Mouse (Mus musculus) myocyte (in vitro differentiated cells): Measurements from ENCODE around the gene Fbrs.

Source experiments
- CEBPB ChIP-seq: IDR thresholded peaks from 2 replicates; pipeline ENCODE4 v1.6.1; 2011; ENCODE audit warnings: mild to moderate bottlenecking, moderate library complexity; ENCODE audit not compliant: poor library complexity, insufficient read depth, severe bottlenecking
- POLR2A ChIP-seq: IDR thresholded peaks from one replicate; pipeline ENCODE4 v1.6.1; 2011; ENCODE audit warnings: low read depth, mild to moderate bottlenecking, control low read depth, moderate library complexity; ENCODE audit not compliant: insufficient read length
- TCF12 ChIP-seq: IDR thresholded peaks from one replicate; pipeline ENCODE4 v1.6.1; 2011; ENCODE audit warnings: mild to moderate bottlenecking, control low read depth; ENCODE audit not compliant: poor library complexity, insufficient read depth, severe bottlenecking
- USF1 ChIP-seq: IDR thresholded peaks from one replicate; pipeline ENCODE4 v1.6.1; 2011; ENCODE audit warnings: low read depth, mild to moderate bottlenecking, control low read depth, moderate library complexity

DNA sequence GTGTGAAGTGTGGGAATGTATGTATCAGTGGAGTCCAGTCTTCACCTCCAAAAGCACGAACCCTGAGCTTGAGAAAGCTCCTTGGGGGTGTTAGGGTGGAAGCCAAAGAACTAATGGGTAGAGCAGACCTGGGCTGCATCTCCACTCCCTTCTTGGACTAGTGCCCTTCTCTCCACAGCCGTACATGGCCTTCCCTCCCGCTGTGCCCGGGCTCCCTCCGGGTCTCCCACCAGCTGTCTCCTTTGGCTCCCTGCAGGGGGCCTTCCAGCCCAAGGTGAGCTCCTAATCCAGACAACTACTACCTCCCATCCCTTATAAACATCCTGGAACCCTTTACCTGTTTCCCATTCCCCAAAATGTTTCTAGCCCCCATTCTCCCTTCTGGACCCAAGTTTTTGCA is 6.4 kb downstream of the Fbrs start:
- no peak for TF ChIP-seq POLR2A
- no peak for TF ChIP-seq TCF12
- TF ChIP-seq CEBPB, result no peak
- no peak for TF ChIP-seq USF1
